Comparison of ENCODE assay signal across 7 mouse cellular contexts in genomic region chr6:146270162-146270561, GRCm38 (mm10).
DNase-seq lines count a peak whose midpoint lies in the region; ATAC-seq and TF ChIP-seq lines count a peak whose summit lies in the region.

No protein-coding gene starts in this region.

- H3K9ac ChIP-seq in embryonic facial prominence, embryonic 14.5 days (ENCODE audit: low read depth, low read length): no peak overlapping the region
- no peak overlapping the region for H3K9ac ChIP-seq in intestine, embryonic 16.5 days (ENCODE audit: low read depth, low read length)

- ATAC-seq in embryonic facial prominence, embryonic 14.5 days (ENCODE audit: low read depth): 0 out of 2 replicates have a peak, but pooled peaks have one; percentile 5
- no peak for ATAC-seq in intestine, embryonic 16.5 days

- no peak for TF ChIP-seq POLR2A in brain, embryonic 14.5 days (IDR thresholded peaks at IDR 0.05; ENCODE audit: borderline replicate concordance, extremely low read depth, insufficient read depth, insufficient read length, poor library complexity, severe bottlenecking)

- H3K4me2 ChIP-seq in embryonic facial prominence, embryonic 14.5 days (ENCODE audit: low read depth, low read length): no peak overlapping the region
- H3K4me2 ChIP-seq in intestine, embryonic 16.5 days (ENCODE audit: low read depth, low read length): no peak overlapping the region

- H3K4me3 ChIP-seq in embryonic facial prominence, embryonic 14.5 days (ENCODE audit: low read depth, low read length): no peak overlapping the region
- H3K4me3 ChIP-seq in intestine, embryonic 16.5 days (ENCODE audit: low read length): no peak overlapping the region

- H3K4me1 ChIP-seq in embryonic facial prominence, embryonic 14.5 days (ENCODE audit: control insufficient read depth, insufficient read depth, low read length): peaks cover 9% of the 10 kb centered on the region
- H3K4me1 ChIP-seq in intestine, embryonic 16.5 days (ENCODE audit: control insufficient read depth, insufficient read depth, low read length): peaks cover 9% of the 10 kb centered on the region

- no peak for TF ChIP-seq CTCF in brain, embryonic 14.5 days (IDR thresholded peaks at IDR 0.05; ENCODE audit: borderline replicate concordance, extremely low read depth, insufficient read depth, insufficient read length)

- DNase-seq in left cerebral cortex, postnatal 10 days (ENCODE audit: extremely low spot score in 1 of 2, low spot score in 2 of 2): peak; percentile 34 to 44
- DNase-seq in left cerebral cortex, adult 18-20 months (ENCODE audit: low spot score in 2 of 2): no peak
- DNase-seq in brain, embryonic 14.5 days (ENCODE audit: low read depth): peak; percentile 42
- DNase-seq in embryonic facial prominence, embryonic 14.5 days (ENCODE audit: low spot score): peak; percentile 80
- DNase-seq in embryo, embryonic 9.5 days (ENCODE audit: extremely low spot score): no peak
- DNase-seq in c-Kit-positive CD71-positive TER-119-positive erythroid progenitor cells, embryonic 14.5 days (ENCODE audit: low spot score): no peak

- intact Hi-C loops in left cerebral cortex, postnatal 10 days (cut with DNase I): loop anchor here (5.0 to 10.0 kb wide), 2 partner anchors 408 to 905 kb away; no protein-coding TSS in a partner anchor

- H3K27me3 ChIP-seq in embryonic facial prominence, embryonic 14.5 days (replicated peaks; ENCODE audit: control insufficient read depth, insufficient read depth, low read length): no peaks in the 10 kb centered on the region
- H3K27me3 ChIP-seq in intestine, embryonic 16.5 days (replicated peaks; ENCODE audit: control insufficient read depth, insufficient read depth, low read length): no peaks in the 10 kb centered on the region

- H3K27ac ChIP-seq in embryonic facial prominence, embryonic 14.5 days (replicated peaks; ENCODE audit: low read depth, low read length): peak overlapping the region; percentile 46; the same call in 1 of the 2 replicates
- peak overlapping the region; percentile 19; the same call in 1 of the 2 replicates for H3K27ac ChIP-seq in intestine, embryonic 16.5 days (ENCODE audit: low read length)

- no peaks in the 10 kb centered on the region for H3K36me3 ChIP-seq in embryonic facial prominence, embryonic 14.5 days (ENCODE audit: control insufficient read depth, insufficient read depth, low read length)
- no peaks in the 10 kb centered on the region for H3K36me3 ChIP-seq in intestine, embryonic 16.5 days (ENCODE audit: control insufficient read depth, insufficient read depth, low read length)

- no peaks in the 10 kb centered on the region for H3K9me3 ChIP-seq in embryonic facial prominence, embryonic 14.5 days (ENCODE audit: control insufficient read depth, low read length)
- no peaks in the 10 kb centered on the region for H3K9me3 ChIP-seq in intestine, embryonic 16.5 days (ENCODE audit: control insufficient read depth, low read length)

- 18% methylated on average over 5 of the region's 5 CpGs for WGBS in embryonic facial prominence, embryonic 14.5 days
- WGBS in intestine, embryonic 16.5 days: 27% methylated on average over 5 of the region's 5 CpGs

Comparison
In these comparisons a context has a peak if more than half of its experiments do, and no peak if none do; other contexts are left out.
1. DNase-seq: peak in left cerebral cortex, postnatal 10 days (2 of 2), brain, embryonic 14.5 days (single experiment) and embryonic facial prominence, embryonic 14.5 days (single experiment); none in left cerebral cortex, adult 18-20 months (0 of 2), embryo, embryonic 9.5 days (single experiment) and c-Kit-positive CD71-positive TER-119-positive erythroid progenitor cells, embryonic 14.5 days (single experiment).